Mouse (Mus musculus) spleen, adult 2 months (tissue): Measurements from ENCODE around the gene Brms1. TPM values are rescaled to one million over a fixed set of nuclear protein-coding genes. Genes with fewer than 3 reads are reported as not detected.

Experiments
- DNase-seq, 2 experiments: peaks; one replicate each; pipeline versions ENCODE4 v3.0.0 to v3.0.0-alpha.2; 2012 to 2021; ENCODE audit warnings: low spot score in 2 of 2, low read depth in 1 of 2
- H3K27ac ChIP-seq: fragments of 200-500 bp; 2 replicates; pipeline ENCODE4 v1.5.1; 2012; ENCODE audit warnings: low read length, inconsistent platforms; ENCODE audit not compliant: insufficient read depth
- H3K27me3 ChIP-seq: fragments of 200-500 bp; 2 replicates; pipeline ENCODE4 v1.6.1; 2012; ENCODE audit warnings: mild to moderate bottlenecking, moderate library complexity, low read length, inconsistent platforms; ENCODE audit not compliant: control insufficient read depth, insufficient read depth
- H3K36me3 ChIP-seq: fragments of 200-500 bp; 2 replicates; pipeline ENCODE4 v1.6.1; 2012; ENCODE audit warnings: mild to moderate bottlenecking, low read length, inconsistent platforms; ENCODE audit not compliant: control insufficient read depth, insufficient read depth
- H3K4me1 ChIP-seq: fragments of 200-500 bp; 2 replicates; pipeline ENCODE4 v1.6.1; 2011; ENCODE audit warnings: inconsistent platforms; ENCODE audit not compliant: control insufficient read depth, insufficient read depth, insufficient read length
- H3K4me3 ChIP-seq: fragments of 200-500 bp; 2 replicates; pipeline ENCODE4 v1.5.1; 2011; ENCODE audit warnings: mild to moderate bottlenecking, inconsistent platforms; ENCODE audit not compliant: insufficient read depth, insufficient read length; ENCODE audit errors: extremely low read depth
- CTCF ChIP-seq: fragments of 200-500 bp; IDR thresholded peaks from 2 replicates; pipeline ENCODE4 v1.5.1; 2011; ENCODE audit warnings: mild to moderate bottlenecking, inconsistent platforms; ENCODE audit not compliant: insufficient read depth, insufficient read length, insufficient replicate concordance; ENCODE audit errors: extremely low read depth
- POLR2A ChIP-seq: fragments of 200-500 bp; IDR thresholded peaks from 2 replicates; pipeline ENCODE4 v1.6.1; 2011; ENCODE audit warnings: low read depth, low read length, inconsistent platforms
- WGBS: fragments of 180-500 bp; shearing (Covaris S2); methylation state at CpG from one replicate; pipeline ENCODE4 v1.1.7; 2018; 5-methylcytosine and 5-hydroxymethylcytosine counted together
- polyA plus RNA-seq: library from polyadenylated mRNA; depleted of rRNA; stranded (reverse); fragments of >200 nt; gene quantifications from 2 replicates; pipeline ENCODE4 v1.2.3, GENCODE M21; 2012

Brms1 gene
- polyA plus RNA-seq, 1 experiment = 35.8 TPM

DNA sequence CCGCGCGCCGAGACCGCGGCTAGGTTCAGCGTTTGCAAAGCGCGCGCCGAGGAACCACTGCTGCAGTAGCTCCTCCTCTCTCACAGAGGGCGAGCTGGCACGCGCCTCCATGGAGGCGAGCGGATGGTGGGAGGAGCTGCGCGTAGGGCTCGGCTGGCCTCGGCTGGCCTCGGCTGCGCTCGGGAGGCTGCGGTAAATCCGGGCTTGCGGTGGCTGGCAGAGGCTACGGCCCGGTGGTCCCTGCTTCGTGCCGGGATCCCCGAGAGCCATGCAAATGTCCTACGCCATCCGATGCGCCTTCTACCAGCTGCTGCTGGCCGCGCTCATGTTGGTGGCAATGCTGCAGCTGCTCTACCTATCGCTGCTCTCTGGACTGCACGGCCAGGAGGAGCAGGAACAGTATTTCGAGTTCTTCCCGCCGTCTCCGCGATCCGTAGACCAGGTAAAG is 2.4 kb upstream of the Brms1 start, which contains the start of the genes B4gat1 and AC124502.3:
TSS of gene B4gat1 (plus strand) at position 118 of the 448 bp plus-strand sequence.
TSS of gene AC124502.3 (plus strand) at position 183 of the 448 bp plus-strand sequence.
- peak; percentile 61 to 84 for DNase-seq
- H3K27ac ChIP-seq = no peak within 1 kb of the TSS
- peaks cover 2% of the 10 kb centered on the region; the same call in 1 of the 2 replicates for H3K27me3 ChIP-seq
- WGBS = under 1% methylated on average over 44 of the region's 44 CpGs
- TF ChIP-seq POLR2A (no peak; the same call in 1 of the 2 replicates), CTCF (0 out of 2 replicates have a peak, but pooled peaks have one; percentile 2)
- peaks cover 16% of the 10 kb centered on the region for H3K4me1 ChIP-seq
- H3K4me3 ChIP-seq = peak within 1 kb of the TSS; percentile 72
- no peaks in the 10 kb centered on the region for H3K36me3 ChIP-seq

DNA sequence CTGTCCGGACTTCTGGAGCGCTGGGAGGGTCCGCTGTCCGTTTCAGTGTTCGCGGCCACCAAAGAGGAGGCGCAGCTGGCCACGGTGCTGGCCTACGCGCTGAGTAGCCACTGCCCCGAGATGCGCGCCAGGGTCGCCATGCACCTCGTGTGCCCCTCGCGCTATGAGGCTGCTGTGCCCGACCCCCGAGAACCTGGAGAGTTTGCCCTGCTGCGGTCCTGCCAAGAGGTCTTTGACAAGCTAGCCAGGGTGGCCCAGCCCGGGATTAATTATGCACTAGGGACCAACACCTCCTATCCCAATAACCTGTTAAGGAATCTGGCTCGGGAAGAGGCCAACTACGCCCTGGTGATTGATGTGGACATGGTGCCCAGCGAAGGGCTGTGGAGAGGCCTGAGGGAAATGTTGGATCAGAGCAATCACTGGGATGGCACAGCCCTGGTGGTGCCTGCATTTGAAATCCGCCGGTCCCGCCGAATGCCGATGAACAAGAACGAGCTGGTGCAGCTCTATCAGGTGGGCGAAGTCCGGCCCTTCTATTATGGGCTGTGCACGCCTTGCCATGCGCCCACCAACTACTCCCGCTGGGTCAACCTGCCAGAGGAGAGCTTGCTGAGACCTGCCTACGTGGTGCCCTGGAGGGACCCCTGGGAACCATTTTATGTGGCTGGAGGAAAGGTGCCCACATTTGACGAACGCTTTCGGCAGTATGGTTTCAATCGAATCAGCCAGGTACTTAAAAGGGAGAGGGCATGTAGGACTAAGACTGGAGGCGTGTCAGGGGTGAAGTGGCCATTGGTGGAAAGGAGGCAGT is 1.6 kb upstream of the Brms1 start:
- WGBS = 27% methylated on average over 41 of the region's 41 CpGs
- TF ChIP-seq POLR2A (no peak), CTCF (no peak)
- H3K27ac ChIP-seq = no peak overlapping the region

DNA sequence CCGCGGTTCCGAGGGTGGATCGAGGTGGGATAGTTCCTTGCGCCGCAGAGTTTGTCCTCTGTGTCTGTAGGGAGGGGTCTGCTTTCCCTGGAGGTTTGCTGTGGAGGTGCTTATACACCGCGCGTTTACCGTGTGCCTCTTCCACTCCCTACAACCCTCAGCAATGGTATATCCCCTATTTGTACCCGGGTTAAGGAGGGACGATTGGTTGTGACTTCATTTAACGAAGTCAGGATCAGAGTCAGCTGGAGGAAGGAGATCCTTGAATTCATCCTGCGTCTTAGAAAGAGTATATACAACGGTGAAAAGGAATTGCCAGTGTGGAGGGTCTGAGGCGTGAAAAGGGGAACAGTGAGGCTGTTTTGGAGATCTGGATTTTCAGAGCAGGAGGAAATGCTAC is 434 bp downstream of the Brms1 start:
- TF ChIP-seq CTCF (no peak), POLR2A (no peak)
- no peak for DNase-seq
- Histone ChIP-seq H3K4me3 (peak overlapping the region; percentile 86), H3K27me3 (peaks cover 2% of the 10 kb centered on the region; the same call in 1 of the 2 replicates), H3K27ac (peak overlapping the region; percentile 36), H3K4me1 (peaks cover 16% of the 10 kb centered on the region), H3K36me3 (peaks cover 3% of the 10 kb centered on the region)
- under 1% methylated on average over 16 of the region's 16 CpGs for WGBS

More for the DNA sequence above, 1.6 kb upstream of the Brms1 start:
- H3K4me1 ChIP-seq = peaks cover 16% of the 10 kb centered on the region
- no peak for DNase-seq
- H3K4me3 ChIP-seq = peak overlapping the region; percentile 72
- peaks cover 2% of the 10 kb centered on the region; the same call in 1 of the 2 replicates for H3K27me3 ChIP-seq
- H3K36me3 ChIP-seq = no peaks in the 10 kb centered on the region

DNA sequence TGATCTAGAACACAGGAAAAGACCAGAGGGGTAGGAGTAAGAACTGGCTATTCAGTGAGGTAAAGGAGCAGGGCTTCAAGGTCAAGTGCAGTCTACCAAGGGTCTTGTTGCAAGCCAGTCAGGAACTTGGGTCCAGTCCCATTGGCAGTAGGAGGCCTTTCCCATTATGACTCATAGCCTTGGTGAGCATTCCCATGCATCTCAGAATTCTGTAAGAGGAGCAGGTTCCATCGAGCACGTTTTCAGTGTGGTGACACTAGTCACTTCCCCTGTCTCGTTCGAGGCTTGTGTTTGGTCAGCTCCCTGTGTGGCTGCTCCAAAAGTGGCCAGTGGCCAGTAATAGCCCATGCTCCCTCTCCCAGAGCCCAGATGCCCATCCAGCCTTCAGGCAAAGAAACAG is 4.4 kb downstream of the Brms1 start:
- peaks cover 21% of the 10 kb centered on the region for H3K36me3 ChIP-seq
- 84% methylated on average over 4 of the region's 4 CpGs for WGBS
- no peak overlapping the region for H3K4me3 ChIP-seq
- no peaks in the 10 kb centered on the region for H3K27me3 ChIP-seq
- no peak for DNase-seq
- peaks cover 2% of the 10 kb centered on the region; the same call in 1 of the 2 replicates for H3K4me1 ChIP-seq
- TF ChIP-seq CTCF (no peak), POLR2A (no peak)
- H3K27ac ChIP-seq = no peak overlapping the region

- H3K4me1 ChIP-seq = peaks cover 2% of the 10 kb centered on the region; the same call in 1 of the 2 replicates
- peaks cover 21% of the 10 kb centered on the region for H3K36me3 ChIP-seq
- no peak overlapping the region for H3K4me3 ChIP-seq
- no peak overlapping the region for H3K27ac ChIP-seq
- DNase-seq = no peak
- no peaks in the 10 kb centered on the region for H3K27me3 ChIP-seq
- 91% methylated on average over 14 of the region's 14 CpGs for WGBS
- TF ChIP-seq CTCF (no peak), POLR2A (no peak)
These were observed 7.2 kb downstream of the Brms1 start for GRCm38 (mm10) chr19:5048138-5049056.

DNA sequence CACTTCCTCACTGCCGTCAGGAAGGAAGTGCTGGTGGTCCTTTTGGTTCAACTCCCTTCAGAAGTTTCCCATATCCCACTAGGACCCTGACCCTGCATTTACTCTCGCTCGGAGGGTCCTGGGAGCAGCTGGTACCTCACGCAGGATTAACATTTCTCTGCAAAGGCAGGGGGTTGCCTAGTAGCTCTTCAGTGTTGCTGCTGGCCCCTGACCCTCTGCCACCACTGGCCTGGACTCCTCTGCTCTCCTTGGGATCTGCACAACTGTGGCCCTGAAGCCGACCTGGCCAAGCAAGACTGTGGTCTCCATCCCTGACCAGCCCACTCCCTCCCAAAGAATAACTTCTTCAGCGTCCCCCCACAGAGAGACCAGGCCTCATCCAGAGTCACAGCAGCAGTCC is 8.2 kb downstream of the Brms1 start:
- peaks cover 21% of the 10 kb centered on the region for H3K36me3 ChIP-seq
- DNase-seq = no peak
- no peak for TF ChIP-seq POLR2A
- no peak for TF ChIP-seq CTCF
- peaks cover 2% of the 10 kb centered on the region; the same call in 1 of the 2 replicates for H3K4me1 ChIP-seq
- no peak overlapping the region for H3K27ac ChIP-seq
- no peak overlapping the region for H3K4me3 ChIP-seq
- 92% methylated on average over 6 of the region's 6 CpGs for WGBS
- no peaks in the 10 kb centered on the region for H3K27me3 ChIP-seq
